Mouse (Mus musculus): Measurements from ENCODE around the gene Cib4.

- TF ChIP-seq CTCF (IDR thresholded peaks at IDR 0.05; ENCODE audit: extremely low read depth, insufficient read depth, low read length), result peak; percentile 58
- TF ChIP-seq POLR2A (IDR thresholded peaks at IDR 0.05; ENCODE audit: extremely low read depth, insufficient read depth, low read length), result no peak
Measured at GRCm38 (mm10) chr5:30456056-30456455, 89.6 kb downstream of the Cib4 start.
